Mouse (Mus musculus): Measurements from ENCODE around the gene 5730409E04Rik. TPM values are rescaled to one million over a fixed set of nuclear protein-coding genes. Genes with fewer than 3 reads are reported as not detected.

The 5730409E04Rik gene
- polyA plus RNA-seq, 1 experiment from 2014 or later, result 1.3 TPM

- DNase-seq (ENCODE audit: low spot score), result peak; percentile 72
- Histone ChIP-seq H3K9ac (ENCODE audit: low read depth, low read length) (0 out of 2 replicates have a peak overlapping the region, but pooled peaks have one; percentile 8), H3K9me3 (replicated peaks; ENCODE audit: low read length) (no peaks in the 10 kb centered on the region), H3K4me2 (ENCODE audit: low read length) (peak overlapping the region; percentile 53), H3K27ac (no peak overlapping the region), H3K36me3 (ENCODE audit: insufficient read depth, low read length) (no peaks in the 10 kb centered on the region), H3K4me1 (replicated peaks; ENCODE audit: insufficient read depth, low read length) (no peaks in the 10 kb centered on the region), H3K27me3 (ENCODE audit: insufficient read depth, low read length) (no peaks in the 10 kb centered on the region), H3K4me3 (replicated peaks; ENCODE audit: low read depth, low read length) (peak overlapping the region; percentile 17; the same call in 1 of the 2 replicates)
- 4% methylated on average over 23 of the region's 23 CpGs for WGBS
- ATAC-seq (replicated peaks; ENCODE audit: low FRiP score, low read depth), result no peak
- peak; percentile 59 for TF ChIP-seq CTCF (IDR thresholded peaks at IDR 0.05; ENCODE audit: low read depth)
These were observed 17.5 kb downstream of the 5730409E04Rik start for GRCm38 (mm10) chr4:126627021-126627681.

GRCm38 (mm10) chr4:126631922-126632321 lies 22.3 kb downstream of the 5730409E04Rik start:
- no peaks in the 10 kb centered on the region for H3K36me3 ChIP-seq (ENCODE audit: insufficient read depth, low read length)
- H3K9me3 ChIP-seq (replicated peaks; ENCODE audit: low read length), result no peaks in the 10 kb centered on the region
- peak; percentile 48 for TF ChIP-seq CTCF (IDR thresholded peaks at IDR 0.05; ENCODE audit: low read depth)
- 39% methylated on average over 2 of the region's 2 CpGs for WGBS
- no peak overlapping the region for H3K4me3 ChIP-seq (replicated peaks; ENCODE audit: low read depth, low read length)
- peak; percentile 45 for DNase-seq (ENCODE audit: low spot score)
- peaks cover 10% of the 10 kb centered on the region; the same call in 1 of the 2 replicates for H3K27me3 ChIP-seq (ENCODE audit: insufficient read depth, low read length)
- ATAC-seq (replicated peaks; ENCODE audit: low FRiP score, low read depth), result no peak
- no peak overlapping the region for H3K9ac ChIP-seq (ENCODE audit: low read depth, low read length)
- no peak overlapping the region for H3K27ac ChIP-seq
- no peaks in the 10 kb centered on the region for H3K4me1 ChIP-seq (replicated peaks; ENCODE audit: insufficient read depth, low read length)
- H3K4me2 ChIP-seq (ENCODE audit: low read length), result no peak overlapping the region

- H3K36me3 ChIP-seq (ENCODE audit: insufficient read depth, low read length), result no peaks in the 10 kb centered on the region
- no peaks in the 10 kb centered on the region for H3K9me3 ChIP-seq (replicated peaks; ENCODE audit: low read length)
- 66% methylated on average over 3 of the region's 3 CpGs for WGBS
- no peak overlapping the region for H3K4me2 ChIP-seq (ENCODE audit: low read length)
- ATAC-seq (replicated peaks; ENCODE audit: low FRiP score, low read depth), result no peak
- H3K27ac ChIP-seq, result no peak overlapping the region
- H3K9ac ChIP-seq (ENCODE audit: low read depth, low read length), result no peak overlapping the region
- peaks cover 10% of the 10 kb centered on the region; the same call in 1 of the 2 replicates for H3K27me3 ChIP-seq (ENCODE audit: insufficient read depth, low read length)
- TF ChIP-seq CTCF (IDR thresholded peaks at IDR 0.05; ENCODE audit: low read depth), result no peak
- no peak for DNase-seq (ENCODE audit: low spot score)
- H3K4me1 ChIP-seq (replicated peaks; ENCODE audit: insufficient read depth, low read length), result no peaks in the 10 kb centered on the region
- no peak overlapping the region for H3K4me3 ChIP-seq (replicated peaks; ENCODE audit: low read depth, low read length)
These were observed 23.1 kb downstream of the 5730409E04Rik start for GRCm38 (mm10) chr4:126632668-126633067.

GRCm38 (mm10) chr4:126636330-126636729 lies 26.7 kb downstream of the 5730409E04Rik start:
- H3K27me3 ChIP-seq (ENCODE audit: insufficient read depth, low read length), result peaks cover 13% of the 10 kb centered on the region
- no peak for TF ChIP-seq CTCF (IDR thresholded peaks at IDR 0.05; ENCODE audit: low read depth)
- no peaks in the 10 kb centered on the region for H3K4me1 ChIP-seq (replicated peaks; ENCODE audit: insufficient read depth, low read length)
- no peak overlapping the region for H3K4me2 ChIP-seq (ENCODE audit: low read length)
- no peak overlapping the region for H3K27ac ChIP-seq
- 28% methylated on average over 11 of the region's 11 CpGs for WGBS
- H3K9ac ChIP-seq (ENCODE audit: low read depth, low read length), result no peak overlapping the region
- no peaks in the 10 kb centered on the region for H3K9me3 ChIP-seq (replicated peaks; ENCODE audit: low read length)
- H3K4me3 ChIP-seq (replicated peaks; ENCODE audit: low read depth, low read length), result no peak overlapping the region
- H3K36me3 ChIP-seq (ENCODE audit: insufficient read depth, low read length), result no peaks in the 10 kb centered on the region
- no peak for DNase-seq (ENCODE audit: low spot score)
- no peak for ATAC-seq (replicated peaks; ENCODE audit: low FRiP score, low read depth)

GRCm38 (mm10) chr4:126637446-126637845 lies 27.8 kb downstream of the 5730409E04Rik start:
- H3K36me3 ChIP-seq (ENCODE audit: insufficient read depth, low read length), result no peaks in the 10 kb centered on the region
- WGBS, result 56% methylated on average over 4 of the region's 4 CpGs
- no peak for TF ChIP-seq CTCF (IDR thresholded peaks at IDR 0.05; ENCODE audit: low read depth)
- no peaks in the 10 kb centered on the region for H3K4me1 ChIP-seq (replicated peaks; ENCODE audit: insufficient read depth, low read length)
- peaks cover 13% of the 10 kb centered on the region for H3K27me3 ChIP-seq (ENCODE audit: insufficient read depth, low read length)
- ATAC-seq (replicated peaks; ENCODE audit: low FRiP score, low read depth) (no peak), DNase-seq (ENCODE audit: low spot score) (no peak)
- H3K27ac ChIP-seq, result no peak overlapping the region
- no peak overlapping the region for H3K4me3 ChIP-seq (replicated peaks; ENCODE audit: low read depth, low read length)
- no peaks in the 10 kb centered on the region for H3K9me3 ChIP-seq (replicated peaks; ENCODE audit: low read length)
- H3K4me2 ChIP-seq (ENCODE audit: low read length), result no peak overlapping the region
- no peak overlapping the region for H3K9ac ChIP-seq (ENCODE audit: low read depth, low read length)

- H3K27me3 ChIP-seq (ENCODE audit: insufficient read depth, low read length), result peaks cover 13% of the 10 kb centered on the region
- no peaks in the 10 kb centered on the region for H3K4me1 ChIP-seq (replicated peaks; ENCODE audit: insufficient read depth, low read length)
- no peak for TF ChIP-seq CTCF (IDR thresholded peaks at IDR 0.05; ENCODE audit: low read depth)
- no peak overlapping the region for H3K4me3 ChIP-seq (replicated peaks; ENCODE audit: low read depth, low read length)
- H3K36me3 ChIP-seq (ENCODE audit: insufficient read depth, low read length), result no peaks in the 10 kb centered on the region
- ATAC-seq (replicated peaks; ENCODE audit: low FRiP score, low read depth), result no peak
- WGBS, result 56% methylated on average over 7 of the region's 7 CpGs
- no peak for DNase-seq (ENCODE audit: low spot score)
- H3K9me3 ChIP-seq (replicated peaks; ENCODE audit: low read length), result no peaks in the 10 kb centered on the region
- no peak overlapping the region for H3K4me2 ChIP-seq (ENCODE audit: low read length)
- H3K9ac ChIP-seq (ENCODE audit: low read depth, low read length), result no peak overlapping the region
- no peak overlapping the region for H3K27ac ChIP-seq
These were observed 29.7 kb downstream of the 5730409E04Rik start for GRCm38 (mm10) chr4:126639339-126639738.

Measured in kidney, postnatal 0 days (tissue).